ENCODE assay signal across 12 mouse cellular contexts in the genomic region with DNA sequence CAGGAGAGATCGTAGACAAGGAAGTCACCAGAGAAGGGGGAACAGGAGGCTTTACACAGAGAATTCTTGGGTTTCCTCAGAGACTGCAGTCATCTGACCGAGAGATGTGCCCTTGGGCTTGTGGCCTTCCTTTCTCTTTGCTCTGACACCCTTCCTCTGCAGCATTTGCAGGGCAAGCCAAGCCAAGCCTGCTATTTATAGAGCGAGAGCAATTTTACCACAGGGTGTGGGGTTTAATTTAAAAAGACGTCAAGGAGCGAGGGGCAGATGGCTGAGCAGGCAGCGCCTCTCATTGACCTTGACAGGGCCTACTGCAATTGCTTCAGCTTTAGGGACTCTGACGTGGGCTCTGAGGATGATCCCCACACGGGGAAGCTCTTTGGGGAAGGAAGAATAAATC. TPM values are rescaled to one million over a fixed set of nuclear protein-coding genes. Genes with fewer than 3 reads are reported as not detected.
A peak's percentile ranks its signal among the peaks of the same experiment; 100 is the strongest.
DNase-seq lines count a peak whose midpoint lies in the region; ATAC-seq and TF ChIP-seq lines count a peak whose summit lies in the region.
"Had no signal": no experiment of that assay in that cellular context is flagged by ENCODE, and none has a peak within 500 bp of the region (broad histone marks: within the 10 kb centered on the region; RNA-seq: fewer than 3 reads in every experiment).

No protein-coding gene starts in this region.

- WGBS in heart, embryonic 10.5 days: 50% methylated on average over 8 of the region's 8 CpGs
- 82% methylated on average over 8 of the region's 8 CpGs for WGBS in hindbrain, embryonic 16.5 days

- no peak overlapping the region for H3K4me2 ChIP-seq in hindbrain, embryonic 16.5 days (ENCODE audit: low read length)
- H3K4me2 ChIP-seq: embryonic facial prominence, embryonic 12.5 days; lung, embryonic 14.5 days had no signal

- H3K9ac ChIP-seq in hindbrain, embryonic 16.5 days (ENCODE audit: low read depth, low read length): no peak overlapping the region
- H3K9ac ChIP-seq: embryonic facial prominence, embryonic 12.5 days; lung, embryonic 14.5 days had no signal

- intact Hi-C loops in gastrocnemius, adult 2 months (cut with DNase I): no loop called here
- intact Hi-C loops in gastrocnemius, postnatal 14 days (cut with DNase I; ENCODE audit: low total_unique reads): no loop called here
- intact Hi-C loops in heart, postnatal 36 days (cut with DNase I): loop anchor here (2.0 to 10.0 kb wide), 6 partner anchors 32 to 590 kb away; no protein-coding TSS in a partner anchor

- no peak for TF ChIP-seq CTCF in gastrocnemius, adult 2 months (IDR thresholded peaks at IDR 0.05)

- H3K36me3 ChIP-seq in heart, embryonic 10.5 days: no peaks in the 10 kb centered on the region
- H3K36me3 ChIP-seq in hindbrain, embryonic 16.5 days (ENCODE audit: control insufficient read depth, insufficient read depth, low read length): no peaks in the 10 kb centered on the region
- H3K36me3 ChIP-seq: embryonic facial prominence, embryonic 12.5 days had no signal

- ATAC-seq in hindbrain, embryonic 16.5 days: no peak

- H3K27me3 ChIP-seq in heart, embryonic 10.5 days (ENCODE audit: insufficient read depth, poor library complexity, severe bottlenecking): no peaks in the 10 kb centered on the region
- no peaks in the 10 kb centered on the region for H3K27me3 ChIP-seq in hindbrain, embryonic 16.5 days (replicated peaks; ENCODE audit: control insufficient read depth, insufficient read depth, low read length)
- H3K27me3 ChIP-seq: embryonic facial prominence, embryonic 12.5 days had no signal

- DNase-seq in gastrocnemius, adult 2 months: peak; percentile 50
- no peak for DNase-seq in gastrocnemius, postnatal 14 days
- peak; percentile 71 for DNase-seq in cerebellum, adult 9-10 months
- no peak for DNase-seq in heart, embryonic 10.5 days (ENCODE audit: low spot score)
- peak; percentile 11 to 30 for DNase-seq in heart, postnatal 36 days
- no peak for DNase-seq in natural killer cell, adult 2 months (ENCODE audit: low spot score in 2 of 2)
- DNase-seq in thymus, adult 18-20 months: no peak
- DNase-seq: liver; lung, embryonic 14.5 days had no signal

- no peak overlapping the region for H3K4me3 ChIP-seq in gastrocnemius, adult 2 months
- no peak overlapping the region for H3K4me3 ChIP-seq in heart, embryonic 10.5 days
- H3K4me3 ChIP-seq in hindbrain, embryonic 16.5 days (ENCODE audit: low read length): no peak overlapping the region
- H3K4me3 ChIP-seq: embryonic facial prominence, embryonic 12.5 days had no signal

- peaks cover 46% of the 10 kb centered on the region for H3K4me1 ChIP-seq in heart, embryonic 10.5 days
- H3K4me1 ChIP-seq in hindbrain, embryonic 16.5 days (ENCODE audit: control insufficient read depth, insufficient read depth, low read depth, low read length): no peaks in the 10 kb centered on the region
- H3K4me1 ChIP-seq: embryonic facial prominence, embryonic 12.5 days had no signal

- H3K27ac ChIP-seq in gastrocnemius, adult 2 months: peak overlapping the region; percentile 72
- peak overlapping the region; percentile 81 for H3K27ac ChIP-seq in heart, embryonic 10.5 days
- H3K27ac ChIP-seq in hindbrain, embryonic 16.5 days (ENCODE audit: low read depth, low read length): no peak overlapping the region
- H3K27ac ChIP-seq: embryonic facial prominence, embryonic 12.5 days; kidney, postnatal 0 days had no signal

- H3K9me3 ChIP-seq in heart, embryonic 10.5 days: no peaks in the 10 kb centered on the region
- no peaks in the 10 kb centered on the region for H3K9me3 ChIP-seq in hindbrain, embryonic 16.5 days (ENCODE audit: control insufficient read depth, low read length)
- H3K9me3 ChIP-seq: embryonic facial prominence, embryonic 12.5 days had no signal

RNA-seq across cellular contexts. Expression of gene Gatb, which starts 55.3 kb away (rescaled TPM):
- 10 to 100 TPM; 17.4 to 19.6 TPM for total RNA-seq in gastrocnemius, adult 2 months (2021)
- 10 to 100 TPM; 17.7 to 19.2 TPM for total RNA-seq in gastrocnemius, postnatal 14 days (2021)
- 32.3 and 45.0 TPM in 2 replicates for polyA plus RNA-seq in heart, embryonic 10.5 days (2016; fragmentation: Nextera tagmentation; extraction: Ambion mirVana)
- total RNA-seq in heart, postnatal 36 days (2021): 10 to 100 TPM; 43.5 to 45.2 TPM
- 20.0 and 21.3 TPM in 2 replicates for polyA plus RNA-seq in hindbrain, embryonic 16.5 days (2015; fragmentation: Nextera tagmentation; extraction: Ambion mirVana)

Comparison
In these comparisons a context has a peak if more than half of its experiments do, and no peak if none do; other contexts are left out.
1. DNase-seq: peak in gastrocnemius, adult 2 months (single experiment), cerebellum, adult 9-10 months (single experiment) and heart, postnatal 36 days (2 of 2); none in gastrocnemius, postnatal 14 days (single experiment), heart, embryonic 10.5 days (single experiment), natural killer cell, adult 2 months (0 of 2) and thymus, adult 18-20 months (0 of 2).